Mouse (Mus musculus) midbrain, embryonic 11.5 days (tissue): ENCODE results near the gene Slc16a8. TPM values are rescaled to one million over a fixed set of nuclear protein-coding genes. Genes with fewer than 3 reads are reported as not detected.
"Not testable (repeated sequence)": the region's sequence is repeated elsewhere in the genome, so short reads cannot be mapped to it uniquely, and the experiment has no call there.

ENCODE experiments used
- ATAC-seq: fragments of 200-750 bp; cut with Nextera tagmentation; 2 replicates; pipeline ENCODE4 v1.8.0; 2017; ENCODE audit warnings: moderate TSS enrichment, moderate library complexity; ENCODE audit not compliant: low FRiP score
- DNase-seq: peaks from one replicate; pipeline ENCODE4 v3.0.0; 2015; ENCODE audit warnings: low spot score; ENCODE audit errors: missing footprints
- H3K27ac ChIP-seq: fragments of 300-500 bp; sonication (generic); 2 replicates; pipeline ENCODE4 v1.5.1; 2014; ENCODE audit warnings: low read depth, low read length
- H3K27me3 ChIP-seq: fragments of 300-500 bp; sonication (generic); 2 replicates; pipeline ENCODE4 v1.6.1; 2014; ENCODE audit warnings: mild to moderate bottlenecking, low read length, moderate library complexity, mixed read lengths; ENCODE audit not compliant: control insufficient read depth, insufficient read depth
- H3K36me3 ChIP-seq: fragments of 300-500 bp; sonication (generic); 2 replicates; pipeline ENCODE4 v1.6.1; 2014; ENCODE audit warnings: mild to moderate bottlenecking, low read length, moderate library complexity, mixed read lengths; ENCODE audit not compliant: control insufficient read depth, insufficient read depth
- H3K4me1 ChIP-seq: fragments of 300-500 bp; sonication (generic); 2 replicates; pipeline ENCODE4 v1.6.1; 2014; ENCODE audit warnings: low read length; ENCODE audit not compliant: control insufficient read depth, insufficient read depth
- H3K4me2 ChIP-seq: fragments of 300-500 bp; sonication (generic); 2 replicates; pipeline ENCODE4 v1.6.1; 2014; ENCODE audit warnings: mild to moderate bottlenecking, moderate library complexity
- H3K4me3 ChIP-seq: fragments of 300-500 bp; sonication (generic); 2 replicates; pipeline ENCODE4 v1.5.1; 2014; ENCODE audit warnings: low read depth, low read length
- H3K9ac ChIP-seq: fragments of 300-500 bp; sonication (generic); 2 replicates; pipeline ENCODE4 v1.6.1; 2014; ENCODE audit warnings: low read length
- H3K9me3 ChIP-seq: fragments of 300-500 bp; sonication (generic); 2 replicates; pipeline ENCODE4 v1.6.1; 2016; ENCODE audit warnings: low read length; ENCODE audit not compliant: control insufficient read depth
- WGBS: fragments of 180-500 bp; shearing (Covaris S2); extraction: QIAGEN DNeasy Blood & Tissue Kit; methylation state at CpG from one replicate; pipeline ENCODE4 v1.1.7; 2014; 5-methylcytosine and 5-hydroxymethylcytosine counted together
- polyA plus RNA-seq: library from polyadenylated mRNA; unstranded; fragments of >200 nt; fragmentation: Nextera tagmentation; extraction: Ambion mirVana; gene quantifications from 2 replicates; pipeline ENCODE4 v1.2.1, GENCODE M21; 2014

Gene Slc16a8
- polyA plus RNA-seq, 1 experiment from 2014 or later: 0.14 TPM

GRCm38 (mm10) chr15:79243234-79244042, 11.1 kb downstream of the Slc16a8 start:
- Histone ChIP-seq H3K27ac (no peak overlapping the region), H3K27me3 (no peaks in the 10 kb centered on the region), H3K4me1 (peaks cover 7% of the 10 kb centered on the region), H3K4me3 (no peak overlapping the region), H3K36me3 (peaks cover 11% of the 10 kb centered on the region), H3K9me3 (no peaks in the 10 kb centered on the region), H3K9ac (no peak overlapping the region), H3K4me2 (no peak overlapping the region)
- 25% methylated on average over 10 of the region's 10 CpGs for WGBS
- ATAC-seq: peak; percentile 96
- peak; percentile 97 for DNase-seq

- Histone ChIP-seq H3K4me2 (no peak overlapping the region), H3K9me3 (no peaks in the 10 kb centered on the region), H3K27ac (no peak overlapping the region), H3K36me3 (peaks cover 10% of the 10 kb centered on the region), H3K4me1 (peaks cover 7% of the 10 kb centered on the region), H3K27me3 (no peaks in the 10 kb centered on the region), H3K9ac (no peak overlapping the region), H3K4me3 (no peak overlapping the region)
- peak; percentile 51 for ATAC-seq
- WGBS: 75% methylated on average over 13 of the region's 13 CpGs
- peak; percentile 81 for DNase-seq
Measured at GRCm38 (mm10) chr15:79242574-79243233, 11.9 kb downstream of the Slc16a8 start.

GRCm38 (mm10) chr15:79238036-79238435, 16.5 kb downstream of the Slc16a8 start:
- no peaks in the 10 kb centered on the region for H3K4me1 ChIP-seq
- no peak overlapping the region for H3K4me3 ChIP-seq
- 84% methylated on average over 6 of the region's 6 CpGs for WGBS
- no peaks in the 10 kb centered on the region for H3K9me3 ChIP-seq
- no peak overlapping the region for H3K9ac ChIP-seq
- H3K4me2 ChIP-seq: no peak overlapping the region
- H3K36me3 ChIP-seq: peaks cover 7% of the 10 kb centered on the region
- DNase-seq (no peak), ATAC-seq (no peak)
- no peaks in the 10 kb centered on the region for H3K27me3 ChIP-seq
- H3K27ac ChIP-seq: no peak overlapping the region

GRCm38 (mm10) chr15:79235268-79235667, 19.3 kb downstream of the Slc16a8 start:
- no peaks in the 10 kb centered on the region for H3K4me1 ChIP-seq
- ATAC-seq (no peak), DNase-seq (no peak)
- WGBS: 92% methylated on average over 9 of the region's 9 CpGs
- no peaks in the 10 kb centered on the region for H3K27me3 ChIP-seq
- H3K4me3 ChIP-seq: no peak overlapping the region
- no peak overlapping the region for H3K27ac ChIP-seq
- no peak overlapping the region for H3K4me2 ChIP-seq
- H3K36me3 ChIP-seq: peaks cover 11% of the 10 kb centered on the region
- no peaks in the 10 kb centered on the region for H3K9me3 ChIP-seq
- H3K9ac ChIP-seq: no peak overlapping the region

- ATAC-seq (peak; percentile 89), DNase-seq (peak; percentile 99)
- peak within 1 kb of the TSS; percentile 98 for H3K4me2 ChIP-seq
- peak within 1 kb of the TSS; percentile 83 for H3K4me3 ChIP-seq
- 0 out of 2 replicates have a peak, but pooled peaks cover 4% of the 10 kb centered on the region for H3K36me3 ChIP-seq
- peak within 1 kb of the TSS; percentile 88 for H3K9ac ChIP-seq
- H3K27ac ChIP-seq: peak within 1 kb of the TSS; percentile 98
- H3K9me3 ChIP-seq: no peaks in the 10 kb centered on the region
- H3K27me3 ChIP-seq: no peaks in the 10 kb centered on the region
- peaks cover 12% of the 10 kb centered on the region for H3K4me1 ChIP-seq
- WGBS: 1% methylated on average over 51 of the region's 51 CpGs
Measured at GRCm38 (mm10) chr15:79229058-79229821, 25.3 kb downstream of the Slc16a8 start, which contains the start of the genes Pick1 and Gm49486. TSS of gene Pick1 (plus strand) at chr15:79229173. TSS of gene Gm49486 (plus strand) at chr15:79229391.

- WGBS: 74% methylated on average over 2 of the region's 2 CpGs
- not testable (repeated sequence) for H3K36me3 ChIP-seq, H3K27me3 ChIP-seq, ATAC-seq, H3K4me3 ChIP-seq, H3K4me2 ChIP-seq, H3K9me3 ChIP-seq, H3K27ac ChIP-seq, H3K9ac ChIP-seq
- peak; percentile 59 for DNase-seq
- peaks cover 20% of the 10 kb centered on the region for H3K4me1 ChIP-seq
Measured at GRCm38 (mm10) chr15:79225780-79226179, 28.8 kb downstream of the Slc16a8 start.

GRCm38 (mm10) chr15:79224685-79225084, 29.9 kb downstream of the Slc16a8 start:
- 4% methylated on average over 5 of the region's 5 CpGs for WGBS
- peak; percentile 100 for DNase-seq
- Histone ChIP-seq H3K27me3 (no peaks in the 10 kb centered on the region), H3K36me3 (no peaks in the 10 kb centered on the region), H3K9me3 (no peaks in the 10 kb centered on the region), H3K4me2 (no peak overlapping the region; the same call in 1 of the 2 replicates), H3K27ac (no peak overlapping the region), H3K9ac (no peak overlapping the region), H3K4me1 (peaks cover 15% of the 10 kb centered on the region), H3K4me3 (no peak overlapping the region)
- peak; percentile 75 for ATAC-seq

- no peaks in the 10 kb centered on the region for H3K27me3 ChIP-seq
- ATAC-seq (0 out of 2 replicates have a peak, but pooled peaks have one; percentile 3), DNase-seq (no peak)
- H3K4me2 ChIP-seq: no peak overlapping the region
- no peaks in the 10 kb centered on the region for H3K9me3 ChIP-seq
- peaks cover 14% of the 10 kb centered on the region for H3K4me1 ChIP-seq
- no peaks in the 10 kb centered on the region for H3K36me3 ChIP-seq
- no peak overlapping the region for H3K27ac ChIP-seq
- no peak overlapping the region for H3K4me3 ChIP-seq
- H3K9ac ChIP-seq: no peak overlapping the region
- 4% methylated on average over 5 of the region's 5 CpGs for WGBS
Measured at GRCm38 (mm10) chr15:79223641-79224040, 30.9 kb downstream of the Slc16a8 start.
